Mouse (Mus musculus) monocyte, adult 59 days (primary cell): Measurements from ENCODE around the gene Fam13a. TPM values are rescaled to one million over a fixed set of nuclear protein-coding genes. Genes with fewer than 3 reads are reported as not detected.

Experiments
- total RNA-seq, 2 experiments: library from RNA; stranded (reverse); gene quantifications; one replicate each; pipeline ENCODE4 v1.2.4; 2023

The Fam13a gene
- 1 to 10 TPM in 1 of 2 experiments, under 1 TPM in 1; 0.86 to 1.5 TPM for total RNA-seq

DNA sequence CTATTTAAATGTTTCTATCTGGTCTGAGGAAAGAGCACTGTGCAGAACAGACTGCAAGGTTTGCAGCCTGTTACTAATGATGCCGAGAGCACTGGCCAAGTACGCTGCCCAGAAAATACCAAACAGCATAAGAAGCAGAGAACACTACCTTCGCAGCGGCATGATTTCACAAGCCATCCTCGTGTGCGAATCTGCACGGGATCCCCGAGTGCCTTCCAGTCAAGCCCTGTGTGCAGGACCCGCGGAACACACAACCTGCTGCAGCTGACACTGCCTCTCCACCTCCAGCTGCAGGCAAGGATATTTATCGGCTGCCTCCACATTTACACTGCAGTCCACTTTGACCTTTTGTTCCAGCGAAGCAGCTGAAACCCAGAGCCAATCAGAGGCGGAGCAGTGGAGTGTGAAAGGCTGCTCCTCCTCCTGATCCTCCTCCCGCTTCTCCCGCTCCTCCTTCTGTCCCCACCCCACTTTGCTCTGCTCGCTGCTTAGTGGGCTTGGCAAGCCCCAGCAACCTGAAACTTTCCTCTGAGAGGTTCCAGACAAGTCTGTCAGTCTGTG lies at the start of gene Fam13a:
Gene Fam13a (minus strand): TSS at position 386 of the 561 bp plus-strand sequence.

DNA sequence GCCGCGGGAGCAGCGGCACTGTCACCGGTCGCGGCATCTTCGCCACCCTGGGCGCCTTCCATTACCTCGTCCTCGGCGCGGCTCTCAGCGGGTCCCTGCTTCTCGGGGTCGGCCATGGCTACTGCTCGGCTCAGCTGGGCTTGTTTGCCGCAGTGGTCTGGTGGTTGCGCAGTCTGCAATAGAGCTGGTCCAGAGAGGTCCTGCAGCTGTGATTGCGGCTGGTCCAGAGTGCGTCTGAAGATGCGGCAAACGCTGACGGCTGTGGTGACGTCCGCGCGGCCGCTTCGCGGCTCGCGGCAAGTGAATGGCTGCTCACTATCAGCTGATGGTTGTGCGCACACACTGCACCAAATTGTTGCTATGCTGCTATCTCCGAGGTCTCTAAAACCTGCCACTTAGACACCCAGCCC lies 117.5 kb downstream of the Fam13a start, which contains the start of gene Nap1l5:
Gene Nap1l5 (minus strand): TSS at position 225 of the 410 bp plus-strand sequence.

Other genes starting within 250 kb of the Fam13a start
- 10 to 100 TPM; 23.1 TPM for gene Herc3, start 193.1 kb downstream of the Fam13a start, total RNA-seq
- not detected for gene Nap1l5, start 117.5 kb downstream of the Fam13a start, total RNA-seq
- gene Tigd2, start 184.3 kb upstream of the Fam13a start, total RNA-seq, result 10 to 100 TPM; 13.0 to 15.5 TPM